Mouse (Mus musculus): Measurements from ENCODE around the gene Vmn2r35. TPM values are rescaled to one million over a fixed set of nuclear protein-coding genes. Genes with fewer than 3 reads are reported as not detected.
"Not testable (repeated sequence)": the region's sequence is repeated elsewhere in the genome, so short reads cannot be mapped to it uniquely, and the experiment has no call there.

The Vmn2r35 gene
- not detected for polyA plus RNA-seq (2021)

DNA sequence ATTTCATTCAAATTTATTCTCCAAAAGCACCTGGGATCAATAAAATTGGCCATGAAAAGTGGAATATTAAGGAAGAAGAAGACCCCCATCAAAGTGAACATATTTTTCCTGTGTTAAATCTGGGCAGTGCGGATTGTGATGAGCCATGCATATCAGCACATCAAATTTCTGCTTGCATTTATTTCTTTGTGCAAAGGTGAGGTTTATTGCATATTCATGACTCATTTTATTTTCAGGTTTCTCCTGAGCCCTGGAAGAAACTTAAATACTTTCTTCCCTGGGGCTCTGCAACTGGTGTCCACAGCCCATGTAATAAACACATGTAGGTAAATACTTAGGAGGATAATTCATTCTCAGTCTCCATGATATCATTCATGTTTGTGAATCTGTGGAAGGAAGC lies at the start of gene Vmn2r35:
TSS of gene Vmn2r35 (minus strand) at position 101 of the 400 bp plus-strand sequence.
- ATAC-seq; CTCF ChIA-PET; DNase-seq (ENCODE audit: low read depth, low spot score); in situ Hi-C loops (cut with MboI; ENCODE audit: low pct_unique_long_range_greater_than_20kb); H3K27me3 ChIP-seq; POLR2A ChIA-PET: not testable (repeated sequence)

DNA sequence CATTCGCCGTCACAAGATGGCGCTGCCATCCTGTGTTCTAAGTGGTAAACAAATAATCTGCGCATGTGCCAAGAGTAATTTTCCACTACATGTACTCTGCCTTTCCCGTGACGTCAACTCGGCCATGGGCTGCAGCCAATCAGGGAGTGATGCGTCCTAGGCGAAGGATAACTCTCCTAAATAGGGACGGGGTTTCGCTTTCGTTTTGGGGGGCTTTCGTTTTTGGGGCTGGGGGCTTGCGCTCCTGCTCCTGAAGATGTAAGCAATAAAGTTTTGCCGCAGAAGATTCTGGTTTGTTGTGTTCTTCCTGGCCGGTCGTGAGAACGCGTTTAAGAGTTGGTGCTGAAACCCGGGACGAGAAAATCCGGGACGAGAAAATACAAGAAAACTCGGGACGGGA lies 25.5 kb downstream of the Vmn2r35 start:
- ATAC-seq; CTCF ChIA-PET; POLR2A ChIA-PET; DNase-seq (ENCODE audit: low read depth, low spot score); in situ Hi-C loops (cut with MboI; ENCODE audit: low pct_unique_long_range_greater_than_20kb); H3K27me3 ChIP-seq: not testable (repeated sequence)

Other genes starting within 250 kb of the Vmn2r35 start
- gene Vmn2r34, start 130.4 kb downstream of the Vmn2r35 start, polyA plus RNA-seq (2021), result not detected
- not detected for gene Vmn2r36, start 82.6 kb upstream of the Vmn2r35 start, polyA plus RNA-seq (2021)

Data from Patski (cell line).